Mouse (Mus musculus) ES-Bruce4 (cell line): ENCODE results near the gene Sorl1.

Experiments used
- CTCF ChIP-seq: IDR thresholded peaks from one replicate; pipeline ENCODE4 v1.8.1; 2011; ENCODE audit warnings: low read depth, low read length
- POLR2A ChIP-seq: IDR thresholded peaks from one replicate; pipeline ENCODE4 v1.8.1; 2011; ENCODE audit warnings: low read length; ENCODE audit not compliant: insufficient read depth

DNA sequence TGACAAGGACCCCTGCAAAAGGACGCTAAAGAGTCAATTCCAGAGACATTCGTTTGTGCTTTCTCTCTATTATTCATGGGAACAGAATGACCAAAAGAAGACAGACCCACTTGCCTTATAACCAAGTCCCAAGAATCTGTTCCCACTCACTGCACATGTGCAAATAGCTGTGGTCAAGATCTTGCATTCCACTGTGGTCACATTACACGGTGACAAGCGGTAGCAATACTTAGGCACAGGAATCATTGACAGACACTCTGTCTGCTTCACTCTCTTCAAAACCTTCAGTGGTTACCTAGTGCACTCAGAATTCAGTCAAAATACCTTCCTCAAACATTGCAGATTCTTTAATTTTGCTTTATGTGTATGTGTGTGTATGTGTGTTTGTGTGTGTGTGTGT is 36.2 kb downstream of the Sorl1 start:
- TF ChIP-seq POLR2A (no peak), CTCF (no peak)
